Mouse (Mus musculus): ENCODE results near the gene Zswim9. TPM values are rescaled to one million over a fixed set of nuclear protein-coding genes. Genes with fewer than 3 reads are reported as not detected.

Gene Zswim9
- polyA plus RNA-seq, 1 experiment, result 3.8 TPM

GRCm38 (mm10) chr7:13268749-13269260 lies 9.7 kb downstream of the Zswim9 start:
- no peak for DNase-seq (ENCODE audit: low read depth)

GRCm38 (mm10) chr7:13264396-13264795 lies 14.1 kb downstream of the Zswim9 start:
- no peak for DNase-seq (ENCODE audit: low read depth)

- no peak for DNase-seq (ENCODE audit: low read depth)
Observed at GRCm38 (mm10) chr7:13263851-13264250, 14.7 kb downstream of the Zswim9 start.

GRCm38 (mm10) chr7:13260746-13261700 lies 17.5 kb downstream of the Zswim9 start:
- DNase-seq (ENCODE audit: low read depth), result no peak

GRCm38 (mm10) chr7:13212720-13213119 lies 65.8 kb downstream of the Zswim9 start, which contains the start of gene Vmn1r89:
Vmn1r89 (plus strand) TSS chr7:13213020.
- no peak for DNase-seq (ENCODE audit: low read depth)

Other genes with a start within 250 kb of the Zswim9 start
- gene Chmp2a, start 243.9 kb downstream of the Zswim9 start, polyA plus RNA-seq (2012; rRNA removed), result 116 and 142 TPM in 2 replicates
- 187 and 192 TPM in 2 replicates for gene Ube2m, start 240.4 kb downstream of the Zswim9 start, polyA plus RNA-seq (2012; rRNA removed)
- 3.6 and 3.7 TPM in 2 replicates for gene Mzf1, start 224.0 kb downstream of the Zswim9 start, polyA plus RNA-seq (2012; rRNA removed)
- not detected in 2 replicates for gene Vmn1r85, start 183.5 kb downstream of the Zswim9 start, polyA plus RNA-seq (2012; rRNA removed)
- not detected in 2 replicates for gene Vmn1r86, start 158.8 kb downstream of the Zswim9 start, polyA plus RNA-seq (2012; rRNA removed)
- not detected in 2 replicates for gene Vmn1r87, start 138.6 kb downstream of the Zswim9 start, polyA plus RNA-seq (2012; rRNA removed)
- gene Vmn1r88, start 119.2 kb downstream of the Zswim9 start, polyA plus RNA-seq (2012; rRNA removed), result not detected in 2 replicates
- gene Vmn1r89, start 65.7 kb downstream of the Zswim9 start, polyA plus RNA-seq (2012; rRNA removed), result not detected in 2 replicates
- gene Lig1, start 1.4 kb downstream of the Zswim9 start, polyA plus RNA-seq (2012; rRNA removed), result 7.0 and 7.8 TPM in 2 replicates
- gene Pla2g4c, start 45.9 kb upstream of the Zswim9 start, polyA plus RNA-seq (2012; rRNA removed), result 0.62 and 1.1 TPM in 2 replicates
- not detected in 2 replicates for gene Cabp5, start 119.4 kb upstream of the Zswim9 start, polyA plus RNA-seq (2012; rRNA removed)
- gene Bsph1, start 172.1 kb upstream of the Zswim9 start, polyA plus RNA-seq (2012; rRNA removed), result 14.0 and 19.7 TPM in 2 replicates